Mouse (Mus musculus) liver, embryonic 15.5 days (tissue): ENCODE data around the gene Nkx2-3. TPM values are rescaled to one million over a fixed set of nuclear protein-coding genes. Genes with fewer than 3 reads are reported as not detected.

Experiments
- ATAC-seq: fragments of 200-750 bp; cut with Nextera tagmentation; 2 replicates; pipeline ENCODE4 v1.8.0; 2017; ENCODE audit warnings: moderate number of reproducible peaks, mild to moderate bottlenecking, moderate library complexity; ENCODE audit not compliant: insufficient read depth
- H3K27ac ChIP-seq: fragments of 300-500 bp; sonication (generic); replicated peaks from 2 replicates; pipeline ENCODE4 v1.5.1; 2015; ENCODE audit warnings: mild to moderate bottlenecking, inconsistent platforms
- H3K27me3 ChIP-seq: fragments of 300-500 bp; sonication (generic); 2 replicates; pipeline ENCODE4 v1.6.1; 2015; ENCODE audit warnings: mild to moderate bottlenecking, inconsistent platforms
- H3K36me3 ChIP-seq: fragments of 300-500 bp; sonication (generic); replicated peaks from 2 replicates; pipeline ENCODE4 v1.6.1; 2015; ENCODE audit warnings: moderate library complexity, mild to moderate bottlenecking, inconsistent platforms
- H3K4me1 ChIP-seq: fragments of 300-500 bp; sonication (generic); replicated peaks from 2 replicates; pipeline ENCODE4 v1.6.1; 2015; ENCODE audit warnings: inconsistent platforms
- H3K4me2 ChIP-seq: fragments of 300-500 bp; sonication (generic); 2 replicates; pipeline ENCODE4 v1.6.1; 2015; ENCODE audit warnings: moderate library complexity, mild to moderate bottlenecking, inconsistent platforms
- H3K4me3 ChIP-seq: fragments of 300-500 bp; sonication (generic); replicated peaks from 2 replicates; pipeline ENCODE4 v1.5.1; 2015; ENCODE audit warnings: mild to moderate bottlenecking, inconsistent platforms
- H3K9ac ChIP-seq: fragments of 300-500 bp; sonication (generic); 2 replicates; pipeline ENCODE4 v1.6.1; 2015; ENCODE audit warnings: moderate library complexity, mild to moderate bottlenecking, inconsistent platforms
- H3K9me3 ChIP-seq: fragments of 300-500 bp; sonication (generic); replicated peaks from 2 replicates; pipeline ENCODE4 v1.6.1; 2016; ENCODE audit warnings: inconsistent platforms
- WGBS: fragments of 180-500 bp; shearing (Covaris S2); methylation state at CpG from one replicate; pipeline ENCODE4 v1.1.7; 2015; ENCODE audit warnings: mixed read lengths; ENCODE audit not compliant: insufficient replicate concordance; 5-methylcytosine and 5-hydroxymethylcytosine counted together
- polyA plus RNA-seq: library from polyadenylated mRNA; unstranded; fragments of >200 nt; fragmentation: Nextera tagmentation; extraction: Ambion mirVana; gene quantifications from 2 replicates; pipeline ENCODE4 v1.2.1, GENCODE M21; 2015

Gene Nkx2-3
- polyA plus RNA-seq, 1 experiment from 2014 or later, result 0.14 TPM

- Histone ChIP-seq H3K27ac (no peak overlapping the region), H3K27me3 (peaks cover 100% of the 10 kb centered on the region), H3K36me3 (no peaks in the 10 kb centered on the region), H3K4me3 (0 out of 2 replicates have a peak overlapping the region, but pooled peaks have one; percentile 8), H3K4me2 (peak overlapping the region; percentile 39), H3K4me1 (peaks cover 30% of the 10 kb centered on the region), H3K9ac (no peak overlapping the region), H3K9me3 (no peaks in the 10 kb centered on the region)
- no peak for ATAC-seq
- under 1% methylated on average over 92 of the region's 92 CpGs for WGBS
These were observed 2.4 kb downstream of the Nkx2-3 start for GRCm38 (mm10) chr19:43614341-43615073.

DNA sequence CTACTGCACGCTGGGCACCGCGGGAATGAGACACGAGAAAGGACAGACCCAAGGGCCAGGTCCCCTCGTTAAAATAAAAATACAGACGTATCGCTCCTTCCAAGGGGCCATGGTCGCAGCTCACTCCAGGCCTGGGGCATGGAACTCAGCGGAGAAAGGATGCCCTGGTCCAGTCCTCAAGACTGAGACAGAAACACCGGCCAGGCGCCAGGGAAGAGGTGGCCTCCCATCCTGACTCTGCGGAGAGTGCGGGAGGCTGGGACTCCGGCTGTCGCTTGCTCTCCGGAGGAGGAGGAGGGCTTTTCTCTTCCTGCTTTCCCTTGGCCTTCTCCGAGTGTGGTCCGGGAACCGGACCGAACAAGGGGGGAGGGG is 2.9 kb downstream of the Nkx2-3 start:
- H3K9me3 ChIP-seq, result no peaks in the 10 kb centered on the region
- H3K4me3 ChIP-seq, result no peak overlapping the region
- no peaks in the 10 kb centered on the region for H3K36me3 ChIP-seq
- H3K27me3 ChIP-seq, result peaks cover 100% of the 10 kb centered on the region
- no peak for ATAC-seq
- no peak overlapping the region for H3K9ac ChIP-seq
- no peak overlapping the region for H3K27ac ChIP-seq
- peak overlapping the region; percentile 39; the same call in 1 of the 2 replicates for H3K4me2 ChIP-seq
- under 1% methylated on average over 20 of the region's 20 CpGs for WGBS
- H3K4me1 ChIP-seq, result peaks cover 30% of the 10 kb centered on the region

DNA sequence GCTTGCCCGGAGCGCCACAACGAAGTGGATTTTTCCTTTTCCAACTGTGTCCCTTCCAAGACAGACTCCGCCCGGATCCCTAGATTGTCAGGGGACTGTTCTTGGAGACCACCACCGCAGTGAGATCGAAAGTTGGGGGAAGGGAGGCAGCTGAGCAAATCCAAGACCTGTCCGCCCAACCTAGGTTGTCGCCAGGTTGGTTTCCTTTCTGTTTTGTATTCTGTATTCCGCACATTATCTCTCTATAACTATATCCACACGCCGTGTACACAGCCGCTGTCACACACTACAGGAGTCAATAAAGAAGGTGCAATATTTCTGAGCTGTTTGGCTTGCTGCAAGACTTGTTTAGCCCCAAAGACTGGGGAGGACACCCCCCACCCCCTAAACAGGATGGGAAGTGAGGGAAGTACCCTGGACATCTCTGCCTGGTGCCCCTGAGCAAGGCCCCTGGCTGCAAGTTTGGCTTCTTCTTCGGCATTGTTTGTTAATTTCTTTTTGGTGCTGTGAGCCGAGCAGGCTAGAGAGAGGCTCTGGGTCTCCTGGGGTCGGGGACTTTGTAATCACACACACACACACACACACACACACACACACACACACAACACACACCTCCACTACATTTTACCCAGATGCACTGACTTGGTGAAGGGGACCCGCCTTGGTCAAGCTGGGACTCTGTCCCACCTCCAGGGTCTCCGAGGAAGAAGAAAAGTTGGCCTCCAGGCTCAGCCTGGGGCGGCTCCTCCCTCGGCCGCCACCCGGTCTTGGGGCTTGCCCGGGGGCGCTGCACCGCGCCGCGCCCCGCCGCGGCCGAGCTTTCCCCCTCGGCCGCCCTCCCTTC is 3.7 kb downstream of the Nkx2-3 start:
- Histone ChIP-seq H3K27me3 (peaks cover 100% of the 10 kb centered on the region), H3K4me1 (peaks cover 30% of the 10 kb centered on the region), H3K27ac (no peak overlapping the region), H3K4me2 (peak overlapping the region; percentile 39), H3K9ac (no peak overlapping the region), H3K36me3 (no peaks in the 10 kb centered on the region), H3K4me3 (peak overlapping the region; percentile 3; the same call in 1 of the 2 replicates), H3K9me3 (no peaks in the 10 kb centered on the region)
- ATAC-seq, result no peak
- 3% methylated on average over 32 of the region's 34 CpGs for WGBS

GRCm38 (mm10) chr19:43616415-43616861 is 4.3 kb downstream of the Nkx2-3 start:
- peak overlapping the region; percentile 3; the same call in 1 of the 2 replicates for H3K4me3 ChIP-seq
- H3K4me1 ChIP-seq, result peaks cover 30% of the 10 kb centered on the region
- H3K36me3 ChIP-seq, result no peaks in the 10 kb centered on the region
- H3K9ac ChIP-seq, result no peak overlapping the region
- no peaks in the 10 kb centered on the region for H3K9me3 ChIP-seq
- H3K27me3 ChIP-seq, result peaks cover 100% of the 10 kb centered on the region
- no peak overlapping the region for H3K27ac ChIP-seq
- no peak for ATAC-seq
- peak overlapping the region; percentile 14 for H3K4me2 ChIP-seq
- WGBS, result 1% methylated on average over 35 of the region's 35 CpGs

DNA sequence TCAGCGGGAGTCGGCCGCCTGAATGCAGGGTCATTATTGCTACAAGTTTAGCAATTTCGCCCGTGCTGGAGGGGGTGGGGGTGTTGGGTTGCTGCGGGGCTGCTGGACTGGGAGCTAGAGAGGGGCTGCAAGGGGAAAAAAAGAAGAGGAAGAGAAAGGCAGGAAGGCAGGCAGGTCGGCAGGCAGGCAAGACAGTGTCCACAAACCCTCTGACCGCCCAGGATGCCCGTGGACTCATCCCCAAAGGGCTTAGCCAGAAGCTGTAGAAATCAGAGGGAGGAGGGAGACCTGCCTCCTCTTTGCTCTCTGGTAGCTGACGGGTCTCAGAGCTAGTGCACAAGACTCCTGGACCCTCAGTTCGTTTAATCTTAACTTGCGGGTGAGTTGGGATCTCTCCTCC is 4.8 kb downstream of the Nkx2-3 start:
- H3K4me1 ChIP-seq, result peaks cover 29% of the 10 kb centered on the region
- H3K9me3 ChIP-seq, result no peaks in the 10 kb centered on the region
- no peak overlapping the region for H3K4me2 ChIP-seq
- ATAC-seq, result no peak
- H3K36me3 ChIP-seq, result no peaks in the 10 kb centered on the region
- H3K9ac ChIP-seq, result no peak overlapping the region
- 6% methylated on average over 12 of the region's 12 CpGs for WGBS
- H3K4me3 ChIP-seq, result no peak overlapping the region
- H3K27me3 ChIP-seq, result peaks cover 100% of the 10 kb centered on the region
- H3K27ac ChIP-seq, result no peak overlapping the region

DNA sequence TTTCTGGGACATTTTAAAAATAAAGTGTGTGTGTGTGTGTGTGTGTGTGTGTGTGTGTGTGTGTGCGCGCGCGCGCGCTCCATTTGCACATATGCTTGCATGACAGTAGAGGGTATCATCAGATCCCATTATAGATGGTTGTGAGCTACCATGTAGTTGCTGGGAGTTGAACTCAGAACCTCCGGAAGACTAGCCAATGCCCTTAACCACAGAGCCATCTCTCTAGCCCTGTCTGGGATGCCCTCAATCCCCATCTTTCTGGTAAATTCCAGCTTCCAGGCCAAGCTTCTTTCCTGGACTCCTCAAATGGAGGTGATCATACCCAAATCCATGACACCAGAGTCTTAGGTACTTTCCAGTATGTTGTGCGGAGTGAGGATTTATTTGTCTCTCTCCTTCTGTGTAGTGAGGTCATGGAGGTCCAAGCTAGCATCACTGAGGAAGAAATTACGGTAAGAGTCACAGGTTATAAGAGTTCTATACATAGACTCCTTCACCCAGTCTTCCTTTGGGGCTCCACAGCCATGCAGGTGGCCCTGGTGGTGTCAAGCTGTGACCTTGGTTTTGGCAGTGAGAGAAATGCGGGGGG is 5.7 kb downstream of the Nkx2-3 start:
- Histone ChIP-seq H3K27me3 (peaks cover 100% of the 10 kb centered on the region), H3K36me3 (no peaks in the 10 kb centered on the region), H3K4me1 (peaks cover 19% of the 10 kb centered on the region), H3K27ac (no peak overlapping the region), H3K4me3 (no peak overlapping the region), H3K4me2 (no peak overlapping the region), H3K9me3 (no peaks in the 10 kb centered on the region), H3K9ac (no peak overlapping the region)
- no peak for ATAC-seq
- 62% methylated on average over 10 of the region's 10 CpGs for WGBS

- no peak for ATAC-seq
- peaks cover 17% of the 10 kb centered on the region for H3K4me1 ChIP-seq
- peaks cover 100% of the 10 kb centered on the region for H3K27me3 ChIP-seq
- no peaks in the 10 kb centered on the region for H3K9me3 ChIP-seq
- WGBS, result 14% methylated on average over 5 of the region's 5 CpGs
- H3K4me3 ChIP-seq, result no peak overlapping the region
- H3K4me2 ChIP-seq, result no peak overlapping the region
- no peaks in the 10 kb centered on the region for H3K36me3 ChIP-seq
- H3K27ac ChIP-seq, result no peak overlapping the region
- no peak overlapping the region for H3K9ac ChIP-seq
These were observed 6.4 kb downstream of the Nkx2-3 start for GRCm38 (mm10) chr19:43618505-43619030.

DNA sequence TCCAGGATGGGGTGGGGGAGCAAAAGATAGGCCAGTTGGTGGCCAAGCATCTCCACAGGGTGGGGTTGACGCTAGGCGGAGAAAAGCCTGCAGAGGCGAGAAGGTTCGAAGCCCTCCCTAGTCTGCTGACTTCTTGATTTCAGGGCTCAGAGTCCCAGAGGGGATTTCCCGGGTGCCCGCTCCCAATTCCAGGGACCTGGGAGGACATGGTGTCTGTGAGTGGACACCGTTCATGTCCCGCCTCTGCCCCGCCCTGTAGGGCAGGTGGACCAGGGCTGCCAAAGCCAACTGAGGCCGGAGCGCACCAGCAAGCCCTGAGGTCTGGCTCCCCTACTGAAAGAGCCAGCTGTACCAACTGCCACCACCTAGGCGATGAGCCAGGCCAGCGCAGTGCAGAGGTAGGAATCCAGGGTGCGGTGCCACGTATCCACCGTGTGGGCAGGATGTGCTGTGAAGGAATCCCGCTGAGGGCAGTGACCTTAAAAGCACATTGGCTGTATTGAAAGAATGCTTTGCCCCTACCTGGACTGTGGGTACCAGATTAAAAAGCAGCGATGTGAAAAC is 7.9 kb downstream of the Nkx2-3 start:
- Histone ChIP-seq H3K27ac (no peak overlapping the region), H3K27me3 (peaks cover 99% of the 10 kb centered on the region), H3K4me2 (no peak overlapping the region), H3K9ac (no peak overlapping the region), H3K4me3 (no peak overlapping the region), H3K36me3 (no peaks in the 10 kb centered on the region), H3K9me3 (no peaks in the 10 kb centered on the region), H3K4me1 (peaks cover 8% of the 10 kb centered on the region)
- ATAC-seq, result no peak
- WGBS, result 18% methylated on average over 18 of the region's 18 CpGs

GRCm38 (mm10) chr19:43623913-43624312 is 11.8 kb downstream of the Nkx2-3 start:
- peaks cover 72% of the 10 kb centered on the region for H3K27me3 ChIP-seq
- no peaks in the 10 kb centered on the region for H3K9me3 ChIP-seq
- no peak overlapping the region for H3K4me2 ChIP-seq
- H3K4me3 ChIP-seq, result no peak overlapping the region
- no peaks in the 10 kb centered on the region for H3K4me1 ChIP-seq
- 29% methylated on average over 4 of the region's 4 CpGs for WGBS
- H3K27ac ChIP-seq, result no peak overlapping the region
- no peak for ATAC-seq
- H3K9ac ChIP-seq, result no peak overlapping the region
- H3K36me3 ChIP-seq, result no peaks in the 10 kb centered on the region

- Histone ChIP-seq H3K4me1 (no peaks in the 10 kb centered on the region), H3K27ac (no peak overlapping the region), H3K4me3 (no peak overlapping the region), H3K27me3 (peaks cover 62% of the 10 kb centered on the region), H3K36me3 (no peaks in the 10 kb centered on the region), H3K9me3 (no peaks in the 10 kb centered on the region), H3K4me2 (no peak overlapping the region), H3K9ac (no peak overlapping the region)
- ATAC-seq, result no peak
- WGBS, result 33% methylated on average over 3 of the region's 3 CpGs
These were observed 14.0 kb downstream of the Nkx2-3 start for GRCm38 (mm10) chr19:43626160-43626559.
